Mouse (Mus musculus): ENCODE results near the gene 2010111I01Rik. TPM values are rescaled to one million over a fixed set of nuclear protein-coding genes. Genes with fewer than 3 reads are reported as not detected.

2010111I01Rik gene
- total and polyA plus RNA-seq, 3 experiments, result 26.3 to 32.7 TPM; not detected in 1

GRCm38 (mm10) chr13:62939797-62940196, 24.9 kb upstream of the 2010111I01Rik start:
- no peak for DNase-seq (ENCODE audit: low read depth, low spot score)
- no peaks in the 10 kb centered on the region for H3K79me2 ChIP-seq (ENCODE audit: control insufficient read depth, insufficient read depth, low read length, poor library complexity)
- TF ChIP-seq POLR2AphosphoS2 (IDR thresholded peaks at IDR 0.05; ENCODE audit: low read length) (no peak), CTCF (IDR thresholded peaks at IDR 0.05 in 2 of 3, conservative IDR thresholded peaks at IDR 0.05 in 1 of 3; ENCODE audit: control insufficient read depth in 1 of 3, insufficient read depth in 1 of 3, low read depth in 2 of 3, low read length in 3 of 3, poor library complexity in 1 of 3, severe bottlenecking in 1 of 3) (no peak), GATA1 (IDR thresholded peaks at IDR 0.05; ENCODE audit: low read depth, low read length) (peak; percentile 20; the same call in 1 of the 2 replicates), ZNF384 (IDR thresholded peaks at IDR 0.05; ENCODE audit: low read depth, low read length) (no peak), MYC (IDR thresholded peaks at IDR 0.05; ENCODE audit: low read depth, low read length) (no peak), ZC3H11A (IDR thresholded peaks at IDR 0.05; ENCODE audit: low read depth, low read length) (no peak), KAT2A (conservative IDR thresholded peaks at IDR 0.05; ENCODE audit: low read depth, low read length) (no peak), POLR2A (IDR thresholded peaks at IDR 0.05; ENCODE audit: control insufficient read depth in 1 of 2, insufficient read depth in 1 of 2, low read depth in 1 of 2, low read length in 2 of 2, poor library complexity in 1 of 2) (no peak), RCOR1 (IDR thresholded peaks at IDR 0.05; ENCODE audit: low read depth, low read length) (peak; percentile 17; the same call in 1 of the 2 replicates), HCFC1 (IDR thresholded peaks at IDR 0.05; ENCODE audit: low read depth, low read length) (no peak), MYB (IDR thresholded peaks at IDR 0.05; ENCODE audit: low read depth, low read length) (no peak)
- H3K27ac ChIP-seq (ENCODE audit: control insufficient read depth, low read depth, low read length), result peak overlapping the region; percentile 49
- H3K9ac ChIP-seq (ENCODE audit: control insufficient read depth, low read depth, low read length, poor library complexity, severe bottlenecking), result no peak overlapping the region
- H3K4me3 ChIP-seq (ENCODE audit: control insufficient read depth in 1 of 2, insufficient read depth in 1 of 2, low read depth in 2 of 2, low read length in 2 of 2), result peak overlapping the region in 1 of 2 experiments; percentile 30; a peak in 1 of 4 replicates
- H3K9me3 ChIP-seq (replicated peaks; ENCODE audit: insufficient read depth, low read length), result no peaks in the 10 kb centered on the region
- peaks cover 0 to 13% of the 10 kb centered on the region in 2 experiments; a peak in 2 of 4 replicates for H3K36me3 ChIP-seq (ENCODE audit: control insufficient read depth in 1 of 2, insufficient read depth in 2 of 2, low read length in 2 of 2)
- peaks cover 12 to 18% of the 10 kb centered on the region in 2 experiments for H3K4me1 ChIP-seq (ENCODE audit: control insufficient read depth in 1 of 2, insufficient read depth in 2 of 2, low read length in 2 of 2)
- peaks cover 0 to 1% of the 10 kb centered on the region in 2 experiments; a peak in 1 of 4 replicates for H3K27me3 ChIP-seq (ENCODE audit: control insufficient read depth in 1 of 2, insufficient read depth in 2 of 2, low read length in 2 of 2)

- Histone ChIP-seq H3K4me1 (ENCODE audit: control insufficient read depth in 1 of 2, insufficient read depth in 2 of 2, low read length in 2 of 2) (peaks cover 12 to 18% of the 10 kb centered on the region in 2 experiments), H3K9me3 (replicated peaks; ENCODE audit: insufficient read depth, low read length) (no peaks in the 10 kb centered on the region), H3K9ac (ENCODE audit: control insufficient read depth, low read depth, low read length, poor library complexity, severe bottlenecking) (no peak overlapping the region), H3K79me2 (ENCODE audit: control insufficient read depth, insufficient read depth, low read length, poor library complexity) (no peaks in the 10 kb centered on the region), H3K27me3 (ENCODE audit: control insufficient read depth in 1 of 2, insufficient read depth in 2 of 2, low read length in 2 of 2) (peaks cover under 1 to 1% of the 10 kb centered on the region in 2 experiments; a peak in 2 of 4 replicates), H3K36me3 (ENCODE audit: control insufficient read depth in 1 of 2, insufficient read depth in 2 of 2, low read length in 2 of 2) (peaks cover 0 to 13% of the 10 kb centered on the region in 2 experiments; a peak in 2 of 4 replicates), H3K27ac (ENCODE audit: control insufficient read depth, low read depth, low read length) (no peak overlapping the region), H3K4me3 (ENCODE audit: control insufficient read depth in 1 of 2, insufficient read depth in 1 of 2, low read depth in 2 of 2, low read length in 2 of 2) (no peak overlapping the region)
- TF ChIP-seq GATA1 (IDR thresholded peaks at IDR 0.05; ENCODE audit: low read depth, low read length) (no peak), TBP (IDR thresholded peaks at IDR 0.05; ENCODE audit: low read depth, low read length) (0 out of 2 replicates have a peak, but pooled peaks have one; percentile 38)
- no peak for DNase-seq (ENCODE audit: low read depth, low spot score)
Measured at GRCm38 (mm10) chr13:62940721-62941120, 24.0 kb upstream of the 2010111I01Rik start.

GRCm38 (mm10) chr13:62941341-62942005, 23.2 kb upstream of the 2010111I01Rik start:
- Histone ChIP-seq H3K4me3 (ENCODE audit: control insufficient read depth in 1 of 2, insufficient read depth in 1 of 2, low read depth in 2 of 2, low read length in 2 of 2) (no peak overlapping the region), H3K9ac (ENCODE audit: control insufficient read depth, low read depth, low read length, poor library complexity, severe bottlenecking) (no peak overlapping the region), H3K27ac (ENCODE audit: control insufficient read depth, low read depth, low read length) (no peak overlapping the region), H3K4me1 (ENCODE audit: control insufficient read depth in 1 of 2, insufficient read depth in 2 of 2, low read length in 2 of 2) (peaks cover 12 to 18% of the 10 kb centered on the region in 2 experiments), H3K9me3 (replicated peaks; ENCODE audit: insufficient read depth, low read length) (no peaks in the 10 kb centered on the region), H3K27me3 (ENCODE audit: control insufficient read depth in 1 of 2, insufficient read depth in 2 of 2, low read length in 2 of 2) (peaks cover 1 to 5% of the 10 kb centered on the region in 2 experiments; a peak in 2 of 4 replicates), H3K79me2 (ENCODE audit: control insufficient read depth, insufficient read depth, low read length, poor library complexity) (no peaks in the 10 kb centered on the region), H3K36me3 (ENCODE audit: control insufficient read depth in 1 of 2, insufficient read depth in 2 of 2, low read length in 2 of 2) (peaks cover 0 to 13% of the 10 kb centered on the region in 2 experiments; a peak in 2 of 4 replicates)
- no peak for DNase-seq (ENCODE audit: low read depth, low spot score)
- TF ChIP-seq EP300 (IDR thresholded peaks at IDR 0.05; ENCODE audit: low read depth in 1 of 2, low read length in 2 of 2) (no peak), ZC3H11A (IDR thresholded peaks at IDR 0.05; ENCODE audit: low read depth, low read length) (no peak), ZKSCAN1 (IDR thresholded peaks at IDR 0.05; ENCODE audit: low read depth, low read length) (no peak), ZNF384 (IDR thresholded peaks at IDR 0.05; ENCODE audit: low read depth, low read length) (no peak), MEF2A (IDR thresholded peaks at IDR 0.05; ENCODE audit: extremely low read depth, insufficient replicate concordance, low read depth, low read length, poor library complexity, severe bottlenecking) (no peak), POLR2AphosphoS5 (IDR thresholded peaks at IDR 0.05; ENCODE audit: borderline replicate concordance, low read depth, low read length) (no peak), SIN3A (IDR thresholded peaks at IDR 0.05; ENCODE audit: low read length) (no peak), RAD21 (IDR thresholded peaks at IDR 0.05; ENCODE audit: low read depth, low read length) (no peak), TBP (IDR thresholded peaks at IDR 0.05; ENCODE audit: low read depth, low read length) (no peak), USF1 (IDR thresholded peaks at IDR 0.05; ENCODE audit: low read depth, low read length) (no peak), ELF1 (IDR thresholded peaks at IDR 0.05; ENCODE audit: low read depth, low read length) (no peak)

Data from MEL (cell line).